Mouse (Mus musculus): Measurements from ENCODE around the gene Hc. TPM values are rescaled to one million over a fixed set of nuclear protein-coding genes. Genes with fewer than 3 reads are reported as not detected.

Gene Hc
- polyA plus RNA-seq, 1 experiment from 2014 or later, result 0.31 TPM

GRCm38 (mm10) chr2:34938269-34939208 lies 122.7 kb downstream of the Hc start:
- Histone ChIP-seq H3K27me3 (ENCODE audit: insufficient read depth, poor library complexity, severe bottlenecking) (peaks cover 19% of the 10 kb centered on the region; the same call in 1 of the 2 replicates), H3K4me3 (no peak overlapping the region)
- 67% methylated on average over 8 of the region's 8 CpGs for WGBS

GRCm38 (mm10) chr2:34937460-34937859 lies 123.8 kb downstream of the Hc start:
- no peaks in the 10 kb centered on the region for H3K9me3 ChIP-seq
- H3K4me3 ChIP-seq, result no peak overlapping the region
- no peak for DNase-seq (ENCODE audit: low spot score)
- H3K36me3 ChIP-seq, result no peaks in the 10 kb centered on the region
- H3K27me3 ChIP-seq (ENCODE audit: insufficient read depth, poor library complexity, severe bottlenecking), result peaks cover 14% of the 10 kb centered on the region; the same call in 1 of the 2 replicates
- 46% methylated on average over 5 of the region's 5 CpGs for WGBS
- H3K4me1 ChIP-seq, result peaks cover 22% of the 10 kb centered on the region
- H3K27ac ChIP-seq, result no peak overlapping the region

More at GRCm38 (mm10) chr2:34938269-34939208, 122.7 kb downstream of the Hc start:
- H3K36me3 ChIP-seq, result no peaks in the 10 kb centered on the region
- no peak overlapping the region for H3K27ac ChIP-seq
- H3K4me1 ChIP-seq, result peaks cover 22% of the 10 kb centered on the region
- no peak for DNase-seq (ENCODE audit: low spot score)
- no peaks in the 10 kb centered on the region for H3K9me3 ChIP-seq

Other genes starting within 250 kb of the Hc start
- gene Fbxw2, start 235.1 kb downstream of the Hc start, polyA plus RNA-seq (2016; fragmentation: Nextera tagmentation; extraction: Ambion mirVana), result 60.1 and 74.5 TPM in 2 replicates
- not detected in 2 replicates for gene Gm34653, start 228.4 kb downstream of the Hc start, polyA plus RNA-seq (2016; fragmentation: Nextera tagmentation; extraction: Ambion mirVana)
- 0.31 TPM in 1 of 2 replicates, not detected in the other for gene Cutal, start 187.0 kb downstream of the Hc start, polyA plus RNA-seq (2016; fragmentation: Nextera tagmentation; extraction: Ambion mirVana)
- gene Psmd5, start 186.5 kb downstream of the Hc start, polyA plus RNA-seq (2016; fragmentation: Nextera tagmentation; extraction: Ambion mirVana), result 77.5 and 96.6 TPM in 2 replicates
- 3.1 and 3.9 TPM in 2 replicates for gene Phf19, start 147.4 kb downstream of the Hc start, polyA plus RNA-seq (2016; fragmentation: Nextera tagmentation; extraction: Ambion mirVana)
- 0.78 and 0.85 TPM in 2 replicates for gene Traf1, start 99.7 kb downstream of the Hc start, polyA plus RNA-seq (2016; fragmentation: Nextera tagmentation; extraction: Ambion mirVana)
- gene AI182371, start 40.1 kb upstream of the Hc start, polyA plus RNA-seq (2016; fragmentation: Nextera tagmentation; extraction: Ambion mirVana), result 2.0 TPM in 2 replicates
- gene Cntrl, start 48.1 kb upstream of the Hc start, polyA plus RNA-seq (2016; fragmentation: Nextera tagmentation; extraction: Ambion mirVana), result 18.4 and 19.0 TPM in 2 replicates
- gene Rab14, start 139.7 kb upstream of the Hc start, polyA plus RNA-seq (2016; fragmentation: Nextera tagmentation; extraction: Ambion mirVana), result 220 and 234 TPM in 2 replicates
- 52.5 and 84.3 TPM in 2 replicates for gene Gsn, start 194.9 kb upstream of the Hc start, polyA plus RNA-seq (2016; fragmentation: Nextera tagmentation; extraction: Ambion mirVana)

Measured in heart, embryonic 10.5 days (tissue).